ENCODE assay signal across 8 mouse cellular contexts in genomic region chr10:79881981-79882380, GRCm38 (mm10). TPM values are rescaled to one million over a fixed set of nuclear protein-coding genes. Genes with fewer than 3 reads are reported as not detected.
DNase-seq lines count a peak whose midpoint lies in the region; ATAC-seq and TF ChIP-seq lines count a peak whose summit lies in the region.

No protein-coding gene starts in this region.

- DNase-seq in retina, postnatal 1 day, result peak; percentile 68
- no peak for DNase-seq in retina, embryonic 14.5 days (ENCODE audit: low spot score)
- DNase-seq in liver, result peak; percentile 68
- DNase-seq in urinary bladder, postnatal 36 days (ENCODE audit: low spot score in 2 of 2), result no peak
- no peak for DNase-seq in layer of hippocampus, adult 11-12 months (ENCODE audit: low spot score)
- DNase-seq in cerebellum, adult 2 months, result no peak

- no peak for TF ChIP-seq CTCF in cerebellum, adult 2 months (IDR thresholded peaks at IDR 0.05; ENCODE audit: borderline replicate concordance, insufficient read depth, low read depth, low read length)

- H3K9me3 ChIP-seq in forebrain, embryonic 15.5 days, result no peaks in the 10 kb centered on the region
- H3K9me3 ChIP-seq in neural tube, embryonic 15.5 days (replicated peaks), result no peaks in the 10 kb centered on the region

- peak overlapping the region; percentile 15; the same call in 1 of the 2 replicates for H3K4me2 ChIP-seq in forebrain, embryonic 15.5 days (replicated peaks)
- H3K4me2 ChIP-seq in neural tube, embryonic 15.5 days, result peak overlapping the region; percentile 40

- no peak overlapping the region for H3K9ac ChIP-seq in forebrain, embryonic 15.5 days (replicated peaks)
- H3K9ac ChIP-seq in neural tube, embryonic 15.5 days (replicated peaks), result no peak overlapping the region

- no peak overlapping the region for H3K27ac ChIP-seq in forebrain, embryonic 15.5 days (replicated peaks)
- H3K27ac ChIP-seq in neural tube, embryonic 15.5 days (replicated peaks), result no peak overlapping the region
- no peak overlapping the region for H3K27ac ChIP-seq in cerebellum, adult 2 months (ENCODE audit: insufficient read depth, low read length)

- H3K36me3 ChIP-seq in forebrain, embryonic 15.5 days, result no peaks in the 10 kb centered on the region
- H3K36me3 ChIP-seq in neural tube, embryonic 15.5 days, result no peaks in the 10 kb centered on the region

- no peak overlapping the region for H3K4me3 ChIP-seq in forebrain, embryonic 15.5 days
- H3K4me3 ChIP-seq in neural tube, embryonic 15.5 days (replicated peaks), result no peak overlapping the region; the same call in 1 of the 2 replicates
- H3K4me3 ChIP-seq in cerebellum, adult 2 months (replicated peaks; ENCODE audit: insufficient read depth, low read depth, low read length), result no peak overlapping the region

- no peak for ATAC-seq in forebrain, embryonic 15.5 days (replicated peaks)
- ATAC-seq in neural tube, embryonic 15.5 days (ENCODE audit: low FRiP score), result no peak

- 8% methylated on average over 22 of the region's 22 CpGs for WGBS in forebrain, embryonic 15.5 days
- 9% methylated on average over 22 of the region's 22 CpGs for WGBS in neural tube, embryonic 15.5 days
- WGBS in cerebellum, adult 2 months, result 17% methylated on average over 22 of the region's 22 CpGs

- peaks cover 17% of the 10 kb centered on the region for H3K27me3 ChIP-seq in forebrain, embryonic 15.5 days
- H3K27me3 ChIP-seq in neural tube, embryonic 15.5 days (replicated peaks), result peaks cover 18% of the 10 kb centered on the region
- H3K27me3 ChIP-seq in cerebellum, adult 2 months (ENCODE audit: control insufficient read depth, insufficient read depth, low read length), result no peaks in the 10 kb centered on the region

- peaks cover 6% of the 10 kb centered on the region for H3K4me1 ChIP-seq in forebrain, embryonic 15.5 days
- H3K4me1 ChIP-seq in neural tube, embryonic 15.5 days, result peaks cover 15% of the 10 kb centered on the region
- peaks cover 3% of the 10 kb centered on the region; the same call in 1 of the 2 replicates for H3K4me1 ChIP-seq in cerebellum, adult 2 months (ENCODE audit: control insufficient read depth, insufficient read depth, low read length)

- no peak for TF ChIP-seq POLR2A in cerebellum, adult 2 months (IDR thresholded peaks at IDR 0.05; ENCODE audit: borderline replicate concordance, insufficient read depth, low read length)

RNA-seq across cellular contexts. Expression of gene Elane, which starts 4.1 kb away (rescaled TPM):
- 0.19 TPM in 1 of 2 replicates, not detected in the other for polyA plus RNA-seq in forebrain, embryonic 15.5 days (2015; fragmentation: Nextera tagmentation; extraction: Ambion mirVana)
- polyA plus RNA-seq in neural tube, embryonic 15.5 days (2015; fragmentation: Nextera tagmentation; extraction: Ambion mirVana), result 0.31 and 0.50 TPM in 2 replicates
- 0.15 TPM in 1 of 2 replicates, not detected in the other for polyA plus RNA-seq in cerebellum, adult 2 months (2012; rRNA removed)

RNA-seq across cellular contexts. Expression of gene Plppr3, which starts 7.5 kb away (rescaled TPM):
- polyA plus RNA-seq in forebrain, embryonic 15.5 days (2015; fragmentation: Nextera tagmentation; extraction: Ambion mirVana), result 405 and 410 TPM in 2 replicates
- polyA plus RNA-seq in neural tube, embryonic 15.5 days (2015; fragmentation: Nextera tagmentation; extraction: Ambion mirVana), result 316 and 385 TPM in 2 replicates
- 46.0 and 49.3 TPM in 2 replicates for polyA plus RNA-seq in cerebellum, adult 2 months (2012; rRNA removed)

RNA-seq across cellular contexts. Expression of gene Prtn3, which starts 7.7 kb away (rescaled TPM):
- 13.5 and 15.0 TPM in 2 replicates for polyA plus RNA-seq in forebrain, embryonic 15.5 days (2015; fragmentation: Nextera tagmentation; extraction: Ambion mirVana)
- 9.0 and 9.5 TPM in 2 replicates for polyA plus RNA-seq in neural tube, embryonic 15.5 days (2015; fragmentation: Nextera tagmentation; extraction: Ambion mirVana)
- 2.4 and 2.5 TPM in 2 replicates for polyA plus RNA-seq in cerebellum, adult 2 months (2012; rRNA removed)

RNA-seq across cellular contexts. Expression of gene Cfd, which starts 8.7 kb away (rescaled TPM):
- polyA plus RNA-seq in forebrain, embryonic 15.5 days (2015; fragmentation: Nextera tagmentation; extraction: Ambion mirVana), result not detected in 2 replicates
- polyA plus RNA-seq in neural tube, embryonic 15.5 days (2015; fragmentation: Nextera tagmentation; extraction: Ambion mirVana), result not detected in 2 replicates
- polyA plus RNA-seq in cerebellum, adult 2 months (2012; rRNA removed), result 0.29 and 0.41 TPM in 2 replicates

RNA-seq across cellular contexts. Expression of gene Med16, which starts 26.7 kb away (rescaled TPM):
- 53.2 and 56.6 TPM in 2 replicates for polyA plus RNA-seq in forebrain, embryonic 15.5 days (2015; fragmentation: Nextera tagmentation; extraction: Ambion mirVana)
- 44.9 and 46.7 TPM in 2 replicates for polyA plus RNA-seq in neural tube, embryonic 15.5 days (2015; fragmentation: Nextera tagmentation; extraction: Ambion mirVana)
- polyA plus RNA-seq in cerebellum, adult 2 months (2012; rRNA removed), result 46.5 and 47.4 TPM in 2 replicates

Comparison
In these comparisons a context has a peak if more than half of its experiments do, and no peak if none do; other contexts are left out.
1. DNase-seq: peak in retina, postnatal 1 day (single experiment) and liver (single experiment); none in retina, embryonic 14.5 days (single experiment), urinary bladder, postnatal 36 days (0 of 2), layer of hippocampus, adult 11-12 months (single experiment) and cerebellum, adult 2 months (0 of 2).